Mouse (Mus musculus) megakaryocyte, embryonic 14.5 days (primary cell): Measurements from ENCODE around the gene Prkaa2.

Experiments used
- FLI1 ChIP-seq: IDR thresholded peaks from 2 replicates; pipeline ENCODE4 v1.6.1; 2012; ENCODE audit warnings: low read length, inconsistent platforms, mixed read lengths
- GATA1 ChIP-seq: IDR thresholded peaks from 3 replicates; pipeline ENCODE4 v1.6.1; 2012; ENCODE audit warnings: mixed read lengths, low read length, inconsistent platforms, borderline replicate concordance

- no peak for TF ChIP-seq GATA1
- no peak for TF ChIP-seq FLI1
These were observed 37.8 kb downstream of the Prkaa2 start for GRCm38 (mm10) chr4:105071761-105072427.
